ENCODE assay signal across 15 mouse cellular contexts in genomic region chr16:78622755-78623154, GRCm38 (mm10).
"Had no signal": no experiment of that assay in that cellular context is flagged by ENCODE, and none has a peak within 500 bp of the region (broad histone marks: within the 10 kb centered on the region; RNA-seq: fewer than 3 reads in every experiment).

No protein-coding gene starts in this region.

- H3K27ac ChIP-seq: kidney, postnatal 0 days; limb, embryonic 15.5 days; lung, embryonic 15.5 days; midbrain, embryonic 15.5 days; neural tube, embryonic 12.5 days had no signal

- H3K4me3 ChIP-seq: limb, embryonic 15.5 days; lung, embryonic 15.5 days; midbrain, embryonic 15.5 days; neural tube, embryonic 12.5 days had no signal

- H3K4me2 ChIP-seq: limb, embryonic 15.5 days; lung, embryonic 15.5 days; midbrain, embryonic 15.5 days; neural tube, embryonic 12.5 days had no signal

- DNase-seq: kidney, adult 9 months; kidney, postnatal 4 days; lung, postnatal 14 days; right cerebral cortex, adult 18-20 months; right cerebral cortex, postnatal 25 days; thymus, adult 2 months; thymus, postnatal 25 days had no signal

- H3K9me3 ChIP-seq: limb, embryonic 15.5 days; lung, embryonic 15.5 days; midbrain, embryonic 15.5 days; neural tube, embryonic 12.5 days had no signal

- H3K9ac ChIP-seq: limb, embryonic 15.5 days; lung, embryonic 15.5 days; midbrain, embryonic 15.5 days; neural tube, embryonic 12.5 days had no signal

- H3K36me3 ChIP-seq: limb, embryonic 15.5 days; lung, embryonic 15.5 days; midbrain, embryonic 15.5 days; neural tube, embryonic 12.5 days had no signal

- ATAC-seq: hindbrain, embryonic 16.5 days; inflammation-experienced regulatory T-cells, adult 6 months; intestine, postnatal 0 days; midbrain, embryonic 15.5 days had no signal

- H3K27me3 ChIP-seq: limb, embryonic 15.5 days; lung, embryonic 15.5 days; midbrain, embryonic 15.5 days; neural tube, embryonic 12.5 days had no signal

- H3K4me1 ChIP-seq: limb, embryonic 15.5 days; lung, embryonic 15.5 days; midbrain, embryonic 15.5 days; neural tube, embryonic 12.5 days had no signal
